Mouse (Mus musculus): Measurements from ENCODE around the gene Mageb5. TPM values are rescaled to one million over a fixed set of nuclear protein-coding genes. Genes with fewer than 3 reads are reported as not detected.
"Not testable (repeated sequence)": the region's sequence is repeated elsewhere in the genome, so short reads cannot be mapped to it uniquely, and the experiment has no call there.

The Mageb5 gene
- not detected for total RNA-seq (2021)
- long read RNA-seq, experiment 1 = 0 reads
- long read RNA-seq, experiment 2 = 0 reads

DNA sequence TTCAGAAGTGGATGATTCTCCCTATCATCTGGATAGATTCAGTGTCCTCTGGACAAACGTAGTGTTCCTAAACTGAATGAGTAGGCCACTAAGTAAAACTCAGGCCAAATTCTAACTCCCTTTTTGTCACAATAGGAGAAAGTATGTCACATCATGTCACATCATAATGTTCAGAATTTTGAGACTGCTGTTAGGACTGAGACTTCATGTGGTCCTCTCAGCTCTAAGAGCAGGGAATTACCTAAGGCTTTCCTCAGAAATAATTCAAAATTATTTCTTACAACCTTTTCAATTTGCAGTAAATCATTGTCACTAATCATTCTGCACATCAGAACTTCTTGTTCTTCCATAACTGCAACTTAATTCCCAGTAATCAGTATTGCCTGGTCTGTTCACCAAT, at the start of gene Mageb5:
Gene Mageb5 (minus strand): TSS at position 101 of the 400 bp plus-strand sequence.
- DNase-seq (ENCODE audit: low spot score) = not testable (repeated sequence)

DNA sequence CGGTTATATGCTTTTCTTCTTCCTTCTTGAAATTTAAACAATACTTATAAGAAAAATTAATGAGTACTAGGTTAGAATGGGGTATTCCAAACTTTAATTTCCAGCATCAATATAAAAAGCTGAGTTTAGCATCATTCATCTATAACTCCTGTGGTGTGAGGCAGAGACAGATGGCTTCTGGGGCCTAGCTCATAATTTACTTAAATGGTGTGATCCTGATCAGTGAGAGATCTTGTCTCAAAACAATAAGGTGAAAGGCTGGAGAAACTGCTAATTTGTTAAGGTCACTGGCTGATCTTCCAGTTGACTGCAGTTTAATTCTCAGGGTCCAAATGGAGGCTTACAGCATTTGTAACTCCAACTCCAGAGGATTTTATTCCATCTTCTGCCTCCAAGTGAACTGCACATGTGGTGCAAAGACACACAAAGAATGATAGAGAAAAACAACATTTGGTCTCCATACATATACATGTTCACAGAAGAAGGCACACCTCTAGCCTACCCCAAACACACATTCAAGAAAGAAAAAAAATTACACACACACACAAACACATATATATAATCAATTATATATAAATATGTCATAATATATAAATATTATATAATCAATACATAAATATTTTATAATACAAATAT, 23.1 kb downstream of the Mageb5 start:
- DNase-seq (ENCODE audit: low spot score) = not testable (repeated sequence)

Other genes with a start within 250 kb of the Mageb5 start
- gene 1700084M14Rik, start 207.1 kb downstream of the Mageb5 start, total RNA-seq (2021) = not detected
- not detected for gene Gm14781, start 150.8 kb downstream of the Mageb5 start, total RNA-seq (2021)
- not detected for gene Mageb1, start 233.3 kb upstream of the Mageb5 start, total RNA-seq (2021)